In genomic region chr2:44979042-44979721, GRCm38 (mm10) we compare ENCODE assay signal across 8 mouse cellular contexts. TPM values are rescaled to one million over a fixed set of nuclear protein-coding genes. Genes with fewer than 3 reads are reported as not detected.
A peak's percentile ranks its signal among the peaks of the same experiment; 100 is the strongest.
DNase-seq lines count a peak whose midpoint lies in the region; ATAC-seq lines count a peak whose summit lies in the region.

No protein-coding gene starts in this region.

- no peak overlapping the region for H3K9ac ChIP-seq in liver, embryonic 11.5 days (ENCODE audit: low read depth, low read length)
- H3K9ac ChIP-seq in embryonic facial prominence, embryonic 13.5 days, result 0 out of 2 replicates have a peak overlapping the region, but pooled peaks have one; percentile 27
- peak overlapping the region; percentile 13; the same call in 1 of the 2 replicates for H3K9ac ChIP-seq in hindbrain, embryonic 14.5 days
- no peak overlapping the region for H3K9ac ChIP-seq in liver, embryonic 13.5 days

- H3K36me3 ChIP-seq in liver, embryonic 11.5 days (ENCODE audit: control insufficient read depth, insufficient read depth, low read length), result no peaks in the 10 kb centered on the region
- no peaks in the 10 kb centered on the region for H3K36me3 ChIP-seq in embryonic facial prominence, embryonic 13.5 days
- no peaks in the 10 kb centered on the region for H3K36me3 ChIP-seq in hindbrain, embryonic 14.5 days (replicated peaks; ENCODE audit: control insufficient read depth, insufficient read depth)
- no peaks in the 10 kb centered on the region for H3K36me3 ChIP-seq in liver, embryonic 13.5 days

- 10% methylated on average over 18 of the region's 18 CpGs for WGBS in liver, embryonic 11.5 days
- WGBS in embryonic facial prominence, embryonic 13.5 days, result 5% methylated on average over 18 of the region's 18 CpGs
- WGBS in hindbrain, embryonic 14.5 days, result 5% methylated on average over 18 of the region's 18 CpGs
- WGBS in liver, embryonic 13.5 days (ENCODE audit: insufficient replicate concordance), result 12% methylated on average over 18 of the region's 18 CpGs

- no peak for ATAC-seq in liver, embryonic 11.5 days (replicated peaks; ENCODE audit: low FRiP score)
- ATAC-seq in embryonic facial prominence, embryonic 13.5 days (ENCODE audit: insufficient number of reproducible peaks, insufficient read depth, low FRiP score, low TSS enrichment, low read depth), result no peak
- ATAC-seq in hindbrain, embryonic 14.5 days (ENCODE audit: low FRiP score), result peak; percentile 60; the same call in 1 of the 2 replicates
- no peak for ATAC-seq in liver, embryonic 13.5 days (ENCODE audit: low read depth)

- H3K4me2 ChIP-seq in liver, embryonic 11.5 days, result peak overlapping the region; percentile 57
- peak overlapping the region; percentile 63 for H3K4me2 ChIP-seq in embryonic facial prominence, embryonic 13.5 days
- peak overlapping the region; percentile 62 for H3K4me2 ChIP-seq in hindbrain, embryonic 14.5 days (replicated peaks)
- peak overlapping the region; percentile 56 for H3K4me2 ChIP-seq in liver, embryonic 13.5 days

- peaks cover 9% of the 10 kb centered on the region for H3K4me1 ChIP-seq in liver, embryonic 11.5 days (replicated peaks; ENCODE audit: control insufficient read depth, insufficient read depth, low read length)
- H3K4me1 ChIP-seq in embryonic facial prominence, embryonic 13.5 days, result peaks cover 17% of the 10 kb centered on the region
- H3K4me1 ChIP-seq in hindbrain, embryonic 14.5 days (replicated peaks; ENCODE audit: control insufficient read depth, insufficient read depth, low read length), result peaks cover 13% of the 10 kb centered on the region
- H3K4me1 ChIP-seq in liver, embryonic 13.5 days (replicated peaks), result peaks cover 21% of the 10 kb centered on the region

- no peak overlapping the region for H3K27ac ChIP-seq in liver, embryonic 11.5 days (ENCODE audit: low read depth, low read length)
- H3K27ac ChIP-seq in embryonic facial prominence, embryonic 13.5 days, result no peak overlapping the region
- H3K27ac ChIP-seq in hindbrain, embryonic 14.5 days, result no peak overlapping the region
- H3K27ac ChIP-seq in liver, embryonic 13.5 days, result no peak overlapping the region

- no peaks in the 10 kb centered on the region for H3K27me3 ChIP-seq in liver, embryonic 11.5 days (replicated peaks; ENCODE audit: control insufficient read depth, insufficient read depth, low read length)
- no peaks in the 10 kb centered on the region for H3K27me3 ChIP-seq in embryonic facial prominence, embryonic 13.5 days
- H3K27me3 ChIP-seq in hindbrain, embryonic 14.5 days (ENCODE audit: control insufficient read depth, insufficient read depth, low read length), result no peaks in the 10 kb centered on the region
- H3K27me3 ChIP-seq in liver, embryonic 13.5 days, result 0 out of 2 replicates have a peak, but pooled peaks cover 5% of the 10 kb centered on the region

- peak overlapping the region; percentile 21; the same call in 1 of the 2 replicates for H3K4me3 ChIP-seq in liver, embryonic 11.5 days (ENCODE audit: low read depth, low read length)
- peak overlapping the region; percentile 34 for H3K4me3 ChIP-seq in embryonic facial prominence, embryonic 13.5 days
- peak overlapping the region; percentile 20 for H3K4me3 ChIP-seq in hindbrain, embryonic 14.5 days (replicated peaks; ENCODE audit: low read length)
- peak overlapping the region; percentile 21 for H3K4me3 ChIP-seq in liver, embryonic 13.5 days (replicated peaks)

- H3K9me3 ChIP-seq in liver, embryonic 11.5 days (ENCODE audit: control insufficient read depth, low read length), result no peaks in the 10 kb centered on the region
- H3K9me3 ChIP-seq in embryonic facial prominence, embryonic 13.5 days, result no peaks in the 10 kb centered on the region
- H3K9me3 ChIP-seq in hindbrain, embryonic 14.5 days (ENCODE audit: control insufficient read depth, low read length), result peaks cover under 1% of the 10 kb centered on the region; the same call in 1 of the 2 replicates
- H3K9me3 ChIP-seq in liver, embryonic 13.5 days (replicated peaks), result no peaks in the 10 kb centered on the region

- DNase-seq in liver, embryonic 11.5 days (ENCODE audit: low spot score), result no peak
- no peak for DNase-seq in liver
- DNase-seq in hindbrain, embryonic 14.5 days (ENCODE audit: low spot score), result peak; percentile 45
- DNase-seq in liver, embryonic 13.5 days, result no peak
- peak; percentile 57 for DNase-seq in right cerebral cortex, postnatal 14 days
- no peak for DNase-seq in urinary bladder, postnatal 4 days (ENCODE audit: low spot score in 2 of 2)
- DNase-seq in spleen, postnatal 14 days (ENCODE audit: low spot score in 2 of 2), result no peak

RNA-seq across cellular contexts. Expression of gene Gtdc1, which starts 51.7 kb away (rescaled TPM):
- 8.1 and 8.5 TPM in 2 replicates for polyA plus RNA-seq in liver, embryonic 11.5 days (2014; fragmentation: Nextera tagmentation; extraction: Ambion mirVana)
- 18.7 and 19.0 TPM in 2 replicates for polyA plus RNA-seq in embryonic facial prominence, embryonic 13.5 days (2015; fragmentation: Nextera tagmentation; extraction: Ambion mirVana)
- 23.0 and 23.7 TPM in 2 replicates for polyA plus RNA-seq in hindbrain, embryonic 14.5 days (2014; fragmentation: Nextera tagmentation; extraction: Ambion mirVana)
- polyA plus RNA-seq in liver, embryonic 13.5 days (2015; fragmentation: Nextera tagmentation; extraction: Ambion mirVana), result 3.4 and 5.5 TPM in 2 replicates

Comparison
In these comparisons a context has a peak if more than half of its experiments do, and no peak if none do; other contexts are left out.
1. DNase-seq: peak in hindbrain, embryonic 14.5 days (single experiment) and right cerebral cortex, postnatal 14 days (single experiment); none in liver, embryonic 11.5 days (single experiment), liver (single experiment), liver, embryonic 13.5 days (single experiment), urinary bladder, postnatal 4 days (0 of 2) and spleen, postnatal 14 days (0 of 2).
2. H3K9ac ChIP-seq: peak in embryonic facial prominence, embryonic 13.5 days (single experiment) and hindbrain, embryonic 14.5 days (single experiment); none in liver, embryonic 11.5 days (single experiment) and liver, embryonic 13.5 days (single experiment).
3. Peak in every context shown above with its lines, with median percentiles within 50 percentile points of each other: H3K4me2 ChIP-seq and H3K4me3 ChIP-seq.